Comparison of ENCODE assay signal across 9 mouse cellular contexts in the genomic region with DNA sequence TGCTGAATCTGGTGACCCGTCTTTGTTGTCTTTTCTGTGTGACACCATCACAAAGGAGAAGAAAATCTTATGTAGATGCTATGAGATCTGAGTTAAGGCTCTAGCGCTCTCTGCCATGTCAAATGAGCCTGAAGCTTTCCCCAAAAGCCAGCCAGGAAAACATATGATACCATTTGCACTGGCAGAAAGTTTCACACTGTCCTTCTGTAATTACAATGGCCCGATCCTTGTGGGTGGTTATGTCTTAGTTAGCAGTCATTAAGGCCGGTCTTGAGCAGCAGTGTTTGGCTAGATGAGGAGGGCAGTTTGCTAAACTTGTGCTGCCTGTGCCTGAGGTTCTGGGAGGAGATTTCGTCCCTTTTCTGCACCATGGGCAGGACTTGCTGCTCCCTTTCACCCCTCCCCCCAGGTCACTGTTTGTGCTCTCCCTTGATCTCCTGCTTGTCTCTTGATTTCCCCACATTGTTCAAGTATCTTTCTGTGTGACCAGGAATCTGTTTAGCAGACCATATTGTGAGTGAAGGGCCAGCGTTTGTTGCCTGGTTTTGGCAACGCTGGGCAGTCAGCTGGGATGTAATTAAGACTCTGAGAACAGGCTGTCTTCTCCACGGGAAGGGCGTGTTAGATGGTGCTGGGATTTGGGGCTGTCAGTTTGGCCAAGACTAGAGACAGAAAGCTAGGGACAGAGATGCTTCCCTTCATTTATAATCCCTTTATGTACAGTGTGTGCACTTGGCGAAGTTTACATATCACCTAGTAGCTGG.
DNase-seq lines count a peak whose midpoint lies in the region; ATAC-seq and TF ChIP-seq lines count a peak whose summit lies in the region.
"Had no signal": no experiment of that assay in that cellular context is flagged by ENCODE, and none has a peak within 500 bp of the region (broad histone marks: within the 10 kb centered on the region; RNA-seq: fewer than 3 reads in every experiment).

No protein-coding gene starts in this region.

- TF ChIP-seq EP300 in heart, postnatal 0 days (IDR thresholded peaks at IDR 0.05; ENCODE audit: low read depth) = no peak

- peak; percentile 39 to 59 for DNase-seq in layer of hippocampus, adult 18-20 months (ENCODE audit: low spot score in 2 of 2)
- no peak for DNase-seq in layer of hippocampus, postnatal 25 days (ENCODE audit: extremely low spot score in 1 of 2, low spot score in 1 of 2)
- DNase-seq in cerebellum, adult 8-10 months = peak; percentile 77
- DNase-seq in heart, postnatal 0 days (ENCODE audit: low spot score) = no peak
- DNase-seq in adrenal gland, postnatal 4 days (ENCODE audit: low spot score in 2 of 2) = no peak

- peak overlapping the region; percentile 47 for H3K27ac ChIP-seq in heart, postnatal 0 days (ENCODE audit: low read depth)
- peak overlapping the region; percentile 49 for H3K27ac ChIP-seq in midbrain, embryonic 15.5 days
- no peak overlapping the region for H3K27ac ChIP-seq in intestine, postnatal 0 days (ENCODE audit: low read depth, low read length)
- H3K27ac ChIP-seq: liver, embryonic 14.5 days had no signal

- no peak overlapping the region for H3K4me3 ChIP-seq in heart, postnatal 0 days (ENCODE audit: low read depth, low read length)
- no peak overlapping the region for H3K4me3 ChIP-seq in midbrain, embryonic 15.5 days
- no peak overlapping the region for H3K4me3 ChIP-seq in intestine, postnatal 0 days (ENCODE audit: low read depth, low read length)

- peaks cover 36% of the 10 kb centered on the region for H3K4me1 ChIP-seq in heart, postnatal 0 days (ENCODE audit: control insufficient read depth, insufficient read depth)
- H3K4me1 ChIP-seq in midbrain, embryonic 15.5 days = peaks cover 34% of the 10 kb centered on the region
- no peaks in the 10 kb centered on the region for H3K4me1 ChIP-seq in intestine, postnatal 0 days (replicated peaks; ENCODE audit: control insufficient read depth, insufficient read depth, low read length)

- no peak overlapping the region for H3K9ac ChIP-seq in heart, postnatal 0 days (replicated peaks; ENCODE audit: low read depth, low read length)
- no peak overlapping the region for H3K9ac ChIP-seq in midbrain, embryonic 15.5 days
- no peak overlapping the region for H3K9ac ChIP-seq in intestine, postnatal 0 days (ENCODE audit: low read depth, low read length)
- H3K9ac ChIP-seq: liver, embryonic 14.5 days had no signal

- H3K36me3 ChIP-seq in heart, postnatal 0 days (replicated peaks; ENCODE audit: control insufficient read depth, insufficient read depth, low read length) = no peaks in the 10 kb centered on the region
- H3K36me3 ChIP-seq in midbrain, embryonic 15.5 days (replicated peaks) = no peaks in the 10 kb centered on the region
- H3K36me3 ChIP-seq in intestine, postnatal 0 days (ENCODE audit: control insufficient read depth, insufficient read depth) = no peaks in the 10 kb centered on the region

- H3K4me2 ChIP-seq in heart, postnatal 0 days (ENCODE audit: low read depth, low read length) = no peak overlapping the region
- H3K4me2 ChIP-seq in midbrain, embryonic 15.5 days = no peak overlapping the region
- no peak overlapping the region for H3K4me2 ChIP-seq in intestine, postnatal 0 days (replicated peaks; ENCODE audit: low read depth)

- no peaks in the 10 kb centered on the region for H3K9me3 ChIP-seq in heart, postnatal 0 days (replicated peaks; ENCODE audit: control insufficient read depth, low read length)
- H3K9me3 ChIP-seq in midbrain, embryonic 15.5 days = no peaks in the 10 kb centered on the region
- no peaks in the 10 kb centered on the region for H3K9me3 ChIP-seq in intestine, postnatal 0 days (ENCODE audit: control insufficient read depth)

- no peak for TF ChIP-seq CTCF in heart, postnatal 0 days (IDR thresholded peaks at IDR 0.05; ENCODE audit: low read depth)
- TF ChIP-seq CTCF in intestine, postnatal 0 days (IDR thresholded peaks at IDR 0.05; ENCODE audit: low read depth) = no peak

- no peaks in the 10 kb centered on the region for H3K27me3 ChIP-seq in heart, postnatal 0 days (ENCODE audit: control insufficient read depth, insufficient read depth, low read length)
- no peaks in the 10 kb centered on the region for H3K27me3 ChIP-seq in midbrain, embryonic 15.5 days (replicated peaks)
- H3K27me3 ChIP-seq in intestine, postnatal 0 days (replicated peaks; ENCODE audit: control insufficient read depth, insufficient read depth, low read length) = no peaks in the 10 kb centered on the region

- peak; percentile 21; the same call in 1 of the 2 replicates for ATAC-seq in heart, postnatal 0 days (ENCODE audit: insufficient read depth, low read depth)
- peak; percentile 65 for ATAC-seq in midbrain, embryonic 15.5 days (replicated peaks)
- no peak for ATAC-seq in intestine, postnatal 0 days
- no peak for ATAC-seq in CD4-positive, CD25-positive, alpha-beta regulatory T cell, adult 4 months

- 54% methylated on average over 10 of the region's 10 CpGs for WGBS in heart, postnatal 0 days
- WGBS in midbrain, embryonic 15.5 days = 26% methylated on average over 10 of the region's 10 CpGs
- WGBS in intestine, postnatal 0 days = 66% methylated on average over 10 of the region's 10 CpGs

Comparison
In these comparisons a context has a peak if more than half of its experiments do, and no peak if none do; other contexts are left out.
1. DNase-seq: peak in layer of hippocampus, adult 18-20 months (2 of 2) and cerebellum, adult 8-10 months (single experiment); none in layer of hippocampus, postnatal 25 days (0 of 2), heart, postnatal 0 days (single experiment) and adrenal gland, postnatal 4 days (0 of 2).
2. ATAC-seq: peak in heart, postnatal 0 days (single experiment) and midbrain, embryonic 15.5 days (single experiment); none in intestine, postnatal 0 days (single experiment) and CD4-positive, CD25-positive, alpha-beta regulatory T cell, adult 4 months (single experiment).